Mouse (Mus musculus): ENCODE measurements around the gene Exoc2.

DNA sequence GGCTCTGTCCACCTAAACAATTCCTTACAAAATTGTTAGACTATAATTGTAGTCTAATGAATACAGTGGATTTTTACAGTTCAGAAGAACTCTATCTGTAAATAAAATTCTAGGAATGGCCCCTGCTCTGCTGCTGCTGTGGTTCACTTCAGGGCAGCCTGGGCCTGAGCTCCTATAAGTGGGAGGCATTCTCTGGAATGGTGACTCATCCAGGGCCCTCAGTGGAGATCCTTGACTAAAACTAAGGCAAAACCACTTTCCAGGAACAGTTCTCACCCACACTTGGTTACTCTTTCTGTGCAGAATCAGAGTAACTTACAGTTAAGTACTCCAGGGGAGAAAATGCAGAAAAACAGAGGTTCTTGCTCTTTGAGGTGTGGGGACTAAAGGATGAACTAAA, 108.4 kb downstream of the Exoc2 start:
- TF ChIP-seq POLR2AphosphoS2 (IDR thresholded peaks at IDR 0.05; ENCODE audit: insufficient read length, low read depth): no peak
- no peak for TF ChIP-seq POLR2A (IDR thresholded peaks at IDR 0.05; ENCODE audit: insufficient read length, low read depth)
- no peak for TF ChIP-seq MAX (IDR thresholded peaks at IDR 0.05; ENCODE audit: low read depth)
- no peak for TF ChIP-seq TCF12 (IDR thresholded peaks at IDR 0.05; ENCODE audit: insufficient read depth, poor library complexity, severe bottlenecking)
- no peak for TF ChIP-seq SRF (IDR thresholded peaks at IDR 0.05; ENCODE audit: control insufficient read depth, insufficient read length, low read depth)
- no peak for TF ChIP-seq CEBPB (IDR thresholded peaks at IDR 0.05; ENCODE audit: insufficient read depth, poor library complexity, severe bottlenecking)
- no peak for TF ChIP-seq USF1 (IDR thresholded peaks at IDR 0.05; ENCODE audit: low read depth)
- TF ChIP-seq E2F4 (IDR thresholded peaks at IDR 0.05; ENCODE audit: insufficient read depth): no peak
- no peak for TF ChIP-seq MYOD1 (IDR thresholded peaks at IDR 0.05; ENCODE audit: control insufficient read depth in 1 of 3, insufficient read length in 2 of 3, low read depth in 2 of 3)
- no peak for TF ChIP-seq MYOG (IDR thresholded peaks at IDR 0.05; ENCODE audit: control insufficient read depth in 1 of 3, insufficient read depth in 1 of 3, insufficient read length in 2 of 3, low read depth in 2 of 3)
- no peak for TF ChIP-seq REST (IDR thresholded peaks at IDR 0.05; ENCODE audit: insufficient read depth, insufficient read length)
